Mouse (Mus musculus) urinary bladder, postnatal 36 days (tissue): Measurements from ENCODE around the gene Plac1.
"Not testable (repeated sequence)": the region's sequence is repeated elsewhere in the genome, so short reads cannot be mapped to it uniquely, and the experiment has no call there.

Experiments used
- DNase-seq, 2 experiments: peaks; one replicate each; pipeline ENCODE4 v3.0.0; 2022; ENCODE audit warnings: low spot score in 2 of 2, mixed read lengths in 1 of 2

Gene Plac1

DNA sequence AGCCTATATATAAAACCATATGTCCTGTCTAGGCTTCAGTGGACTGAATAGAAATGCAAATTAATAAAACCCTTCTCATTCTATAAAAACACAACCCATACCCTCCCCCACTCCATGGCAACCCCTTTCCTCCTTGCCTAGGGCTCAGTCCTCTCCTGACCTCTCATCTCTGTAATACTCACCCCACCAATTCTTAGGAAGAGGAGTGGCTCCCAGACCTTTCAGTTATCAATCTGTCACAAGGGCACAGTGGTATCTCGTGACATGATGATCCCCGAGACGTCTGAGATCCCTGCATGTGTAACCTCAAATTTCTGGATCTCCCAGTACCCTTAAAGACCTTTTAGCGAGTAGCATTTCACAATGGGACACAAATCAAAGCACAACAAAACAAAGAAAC is 190.7 kb downstream of the Plac1 start:
- DNase-seq = no peak

GRCm38 (mm10) chrX:53046911-53047310 is 193.0 kb downstream of the Plac1 start:
- DNase-seq = no peak

DNA sequence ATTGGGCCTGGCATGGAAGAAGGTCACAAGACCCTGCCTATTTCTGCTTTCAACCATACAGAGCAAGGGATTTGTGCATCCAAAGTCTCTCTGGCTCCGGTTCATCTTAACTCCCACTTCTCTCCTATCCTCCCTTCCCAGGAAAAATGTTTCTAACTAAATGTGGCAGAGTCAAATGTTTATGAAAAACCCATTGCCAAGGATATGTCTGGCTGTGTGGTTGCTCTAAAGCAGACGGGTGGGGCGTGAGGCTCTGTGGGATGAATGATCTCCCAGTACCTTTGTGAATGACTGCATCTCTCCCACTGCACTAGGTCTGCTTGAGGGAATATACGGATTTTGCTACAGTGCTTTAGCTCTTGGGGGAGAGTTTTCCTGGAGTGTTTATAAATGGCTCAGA is 193.9 kb downstream of the Plac1 start:
- no peak for DNase-seq

- DNase-seq = no peak
Measured at GRCm38 (mm10) chrX:53045187-53045903, 194.6 kb downstream of the Plac1 start.

DNA sequence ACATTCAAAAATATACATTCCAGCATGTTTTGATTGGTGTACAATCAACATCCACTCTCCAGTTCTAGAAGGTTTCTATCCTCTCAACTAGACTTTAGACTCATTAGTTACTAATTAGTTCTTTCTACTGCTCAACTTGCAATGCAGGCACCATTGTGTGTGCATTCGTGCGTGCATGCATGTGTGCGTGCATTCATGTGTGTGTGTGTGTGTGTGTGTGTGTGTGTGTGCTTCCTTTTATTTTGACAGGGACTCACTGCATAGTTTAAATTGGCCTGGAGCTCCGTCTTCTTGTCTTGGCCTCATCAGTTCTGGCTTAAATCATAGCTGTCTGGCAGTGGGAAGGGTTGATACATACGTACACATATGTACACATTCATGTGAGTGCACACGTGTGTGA is 198.9 kb downstream of the Plac1 start:
- DNase-seq = no peak

DNA sequence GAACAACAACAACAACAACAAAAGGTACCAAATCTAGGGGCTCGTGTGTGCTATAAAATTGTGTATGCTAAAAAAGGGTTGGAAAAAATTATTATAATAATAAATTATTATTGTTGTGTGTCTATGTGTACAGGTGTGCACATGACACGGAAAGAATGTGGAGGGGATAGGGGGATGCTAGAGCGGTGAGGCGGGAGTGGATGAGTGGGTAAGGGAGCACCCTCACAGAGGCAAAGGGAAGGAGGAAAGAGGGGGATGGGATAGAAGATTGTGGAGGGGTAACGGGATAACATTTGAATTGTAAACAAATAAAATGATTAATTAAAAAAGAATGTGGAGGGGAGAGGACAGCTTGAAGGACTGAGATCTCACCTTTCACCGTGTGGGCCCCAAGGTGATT is 199.8 kb downstream of the Plac1 start:
- no peak for DNase-seq

GRCm38 (mm10) chrX:53039651-53040050 is 200.3 kb downstream of the Plac1 start:
- DNase-seq = no peak

DNA sequence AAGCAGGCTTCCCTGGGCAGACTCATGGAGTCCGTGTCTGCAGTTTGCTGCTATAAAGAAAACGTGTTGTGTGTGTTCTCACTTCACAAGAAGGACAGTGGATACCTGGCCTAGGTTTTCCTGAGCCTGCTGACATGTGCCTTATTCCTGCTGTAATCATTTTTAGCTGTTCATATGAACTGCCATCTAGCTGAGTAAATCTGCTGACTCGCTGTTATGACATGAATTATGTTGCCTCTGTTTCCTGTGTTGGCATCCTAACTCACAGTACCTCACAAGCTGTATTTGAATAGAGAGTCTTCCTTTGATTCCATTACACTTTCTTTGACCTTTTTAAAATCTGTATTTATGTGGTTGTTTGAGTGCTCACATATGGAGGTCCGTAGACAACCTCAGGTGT is 201.7 kb downstream of the Plac1 start:
- DNase-seq = no peak

DNA sequence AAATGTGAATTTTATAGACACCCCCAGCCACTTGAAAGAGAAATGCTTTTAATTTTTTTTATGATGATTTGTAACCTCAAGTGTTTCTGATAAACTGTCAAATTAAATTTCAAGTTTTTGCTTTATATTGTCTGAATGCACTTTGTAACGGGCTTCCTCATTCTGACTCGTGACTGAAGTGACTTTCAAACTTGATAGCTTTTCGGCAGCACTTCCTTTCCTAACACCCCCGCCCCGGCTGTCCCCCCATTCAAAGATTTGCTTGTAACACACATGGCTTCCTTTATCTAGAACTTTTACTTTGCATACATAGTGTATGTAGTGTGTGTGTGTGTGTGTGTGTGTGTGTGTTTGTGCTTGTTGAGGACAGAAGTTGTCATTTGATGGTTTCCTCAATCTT is 210.4 kb downstream of the Plac1 start:
- DNase-seq = no peak

DNA sequence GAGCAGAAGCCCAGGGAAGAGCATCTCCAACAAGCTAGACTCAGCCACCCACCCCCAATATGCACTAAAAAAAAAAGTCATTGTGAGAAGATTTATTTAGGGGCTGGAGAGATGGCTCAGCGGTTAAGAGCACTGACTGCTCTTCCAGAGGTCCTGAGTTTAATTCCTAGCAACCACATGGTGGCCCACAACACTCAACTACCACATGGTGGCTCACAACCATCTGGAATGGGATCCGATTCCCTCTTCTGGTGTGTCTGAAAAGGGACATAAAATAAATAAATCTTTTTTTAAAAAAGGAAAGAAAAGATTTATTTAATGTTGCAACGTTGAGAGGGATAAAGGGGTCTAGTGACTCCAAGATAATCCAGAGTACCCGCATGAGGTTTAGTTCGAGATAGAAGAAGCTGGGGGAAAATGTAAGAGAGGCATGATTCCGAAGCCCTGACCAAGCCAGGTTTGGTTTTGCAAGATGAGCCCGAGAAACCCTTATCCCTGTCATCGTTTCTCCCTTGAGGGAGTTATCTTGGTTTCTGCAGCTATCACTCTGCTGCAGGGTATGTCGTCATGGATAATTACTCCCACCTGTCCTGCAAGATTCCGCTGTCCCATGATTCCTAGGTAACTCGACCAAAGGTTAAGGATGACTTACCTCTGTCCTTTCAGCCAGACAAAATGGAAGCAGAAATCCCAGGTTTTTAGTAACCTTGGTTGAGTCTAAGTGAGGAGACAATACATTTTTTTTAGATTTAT is 214.3 kb downstream of the Plac1 start:
- DNase-seq = no peak

DNA sequence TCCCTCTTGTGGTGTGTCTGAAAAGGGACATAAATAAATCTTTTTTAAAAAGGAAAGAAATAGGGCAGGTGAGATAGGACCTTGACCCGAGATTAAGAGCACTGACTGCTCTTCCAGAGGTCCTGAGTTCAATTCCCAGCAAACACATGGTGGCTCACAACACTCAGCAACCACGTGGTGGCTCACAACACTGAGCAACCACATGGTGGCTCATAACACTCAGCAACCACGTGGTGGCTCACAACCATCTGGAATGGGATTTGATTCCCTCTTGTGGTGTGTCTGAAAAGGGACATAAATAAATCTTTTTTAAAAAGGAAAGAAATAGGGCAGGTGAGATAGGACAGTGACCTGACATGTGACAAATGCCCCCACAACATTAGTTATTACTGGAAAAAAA is 215.6 kb downstream of the Plac1 start:
- DNase-seq = not testable (repeated sequence)

DNA sequence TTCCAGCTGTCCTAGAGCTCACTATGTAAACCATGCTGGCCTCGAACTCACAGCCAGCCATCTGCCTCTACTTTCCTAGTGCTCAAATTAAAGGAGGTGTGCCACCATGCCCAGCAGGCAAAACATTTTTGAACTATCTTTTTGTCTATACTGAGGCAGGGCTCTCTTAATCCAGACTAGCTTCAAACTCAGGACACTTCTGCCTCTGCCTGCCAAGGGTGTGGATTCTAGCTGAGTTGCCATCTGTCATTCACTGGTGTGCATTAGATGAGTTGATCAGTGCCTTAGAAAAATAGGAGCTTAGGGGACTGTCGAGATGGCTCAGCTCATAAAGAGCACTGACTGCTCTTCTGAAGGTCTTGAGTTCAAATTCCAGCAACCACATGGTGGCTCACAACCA is 216.9 kb downstream of the Plac1 start:
- DNase-seq = no peak
